Mouse (Mus musculus): Measurements from ENCODE around the gene Gtpbp6. TPM values are rescaled to one million over a fixed set of nuclear protein-coding genes. Genes with fewer than 3 reads are reported as not detected.

Gtpbp6 gene
- total and polyA plus RNA-seq, 2 experiments, result 9.0 to 45.2 TPM

DNA sequence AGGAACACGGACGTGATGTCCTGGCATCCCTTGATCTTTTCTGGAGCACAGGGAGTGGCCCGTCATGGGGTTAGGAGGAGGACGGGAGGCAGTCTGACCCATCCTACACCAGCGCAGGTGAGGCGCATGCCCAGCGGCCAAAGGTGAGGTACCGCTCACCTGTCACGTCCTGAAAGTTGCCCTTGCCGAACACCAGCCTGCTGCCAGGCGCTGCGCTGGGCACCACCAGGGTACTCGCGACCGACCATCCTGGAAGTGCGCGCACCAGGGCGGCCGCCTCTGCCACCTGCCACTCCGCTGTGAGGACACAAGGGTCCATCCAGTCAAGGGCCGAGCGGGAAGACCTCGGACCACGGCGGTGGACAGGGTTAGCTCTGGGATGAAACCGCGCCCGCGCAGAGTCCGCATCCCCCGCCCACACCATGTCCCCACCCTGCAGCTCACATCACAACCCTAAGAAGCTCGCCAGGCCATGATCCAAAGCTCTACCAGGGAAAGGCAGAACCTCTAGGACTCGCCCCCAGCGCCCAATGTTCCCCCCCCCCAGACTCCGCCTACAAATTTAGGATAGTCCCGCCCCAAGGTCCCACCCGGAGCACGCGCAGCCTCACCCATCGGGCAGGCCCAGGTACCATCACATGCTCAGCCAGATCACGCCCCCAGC, 964 bp downstream of the Gtpbp6 start:
- Histone ChIP-seq H3K27me3 (ENCODE audit: control insufficient read depth, insufficient read depth, low read length) (no peaks in the 10 kb centered on the region), H3K4me1 (ENCODE audit: control insufficient read depth, insufficient read depth, low read length) (peaks cover 6% of the 10 kb centered on the region; the same call in 1 of the 2 replicates), H3K36me3 (ENCODE audit: control insufficient read depth, insufficient read depth, low read length) (peaks cover 9% of the 10 kb centered on the region; the same call in 1 of the 2 replicates), H3K9ac (ENCODE audit: low read depth, low read length) (peak overlapping the region; percentile 86), H3K79me2 (ENCODE audit: control insufficient read depth, insufficient read depth, low read length) (peaks cover 6% of the 10 kb centered on the region; the same call in 1 of the 2 replicates), H3K4me3 (ENCODE audit: insufficient read depth, low read depth, low read length) (peak overlapping the region; percentile 85), H3K27ac (replicated peaks; ENCODE audit: insufficient read depth, low read depth, low read length) (peak overlapping the region; percentile 32)
- 23% methylated on average over 41 of the region's 41 CpGs for WGBS
- TF ChIP-seq CTCF (IDR thresholded peaks at IDR 0.05; ENCODE audit: low read depth, low read length) (no peak), POLR2A (IDR thresholded peaks at IDR 0.05; ENCODE audit: extremely low read depth, insufficient read depth, low read length) (no peak)
- DNase-seq (ENCODE audit: extremely low read depth, low read depth, low spot score), result no peak

DNA sequence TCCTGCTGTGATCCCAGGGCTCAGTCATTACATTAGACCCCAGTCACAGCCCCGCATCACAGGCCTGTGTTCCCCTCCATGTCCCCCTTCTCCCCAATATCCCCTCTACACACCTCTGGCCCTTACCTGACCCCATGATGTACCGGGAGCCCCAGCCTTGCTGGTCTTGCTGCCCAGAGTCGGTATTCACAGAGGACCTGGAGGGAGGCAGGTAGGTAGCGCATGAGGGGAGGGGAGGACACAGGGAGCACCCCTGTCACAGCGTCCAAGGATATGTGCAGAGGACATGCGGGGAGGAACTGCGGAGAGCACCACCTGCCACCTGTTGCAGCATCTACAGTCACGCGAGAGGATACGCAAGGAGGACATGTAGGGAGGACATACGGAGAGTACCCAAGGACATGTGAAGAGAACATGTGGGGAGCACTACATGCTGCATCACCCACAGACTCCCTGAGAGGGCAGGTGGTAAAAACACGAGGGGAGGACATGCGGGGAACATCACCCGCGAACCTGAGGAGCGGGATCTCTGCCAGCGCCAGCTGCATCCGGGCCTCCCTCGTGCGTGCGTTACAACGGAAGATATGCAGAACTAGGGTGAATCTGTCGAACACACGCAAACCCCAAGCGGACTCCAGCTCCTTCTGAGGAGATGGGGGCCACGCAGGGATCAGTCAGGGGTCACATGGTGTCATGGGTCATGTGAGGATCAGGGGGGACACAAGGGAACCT, 1.7 kb downstream of the Gtpbp6 start:
- no peak overlapping the region for H3K9ac ChIP-seq (ENCODE audit: low read depth, low read length)
- DNase-seq (ENCODE audit: extremely low read depth, low read depth, low spot score), result no peak
- H3K4me3 ChIP-seq (ENCODE audit: insufficient read depth, low read depth, low read length), result peak overlapping the region; percentile 85; the same call in 1 of the 2 replicates
- H3K4me1 ChIP-seq (ENCODE audit: control insufficient read depth, insufficient read depth, low read length), result peaks cover 12% of the 10 kb centered on the region
- peaks cover 9% of the 10 kb centered on the region; the same call in 1 of the 2 replicates for H3K36me3 ChIP-seq (ENCODE audit: control insufficient read depth, insufficient read depth, low read length)
- no peaks in the 10 kb centered on the region for H3K27me3 ChIP-seq (ENCODE audit: control insufficient read depth, insufficient read depth, low read length)
- no peak for TF ChIP-seq CTCF (IDR thresholded peaks at IDR 0.05; ENCODE audit: low read depth, low read length)
- TF ChIP-seq POLR2A (IDR thresholded peaks at IDR 0.05; ENCODE audit: extremely low read depth, insufficient read depth, low read length), result no peak
- peaks cover 6% of the 10 kb centered on the region; the same call in 1 of the 2 replicates for H3K79me2 ChIP-seq (ENCODE audit: control insufficient read depth, insufficient read depth, low read length)
- WGBS, result 95% methylated on average over 26 of the region's 26 CpGs
- H3K27ac ChIP-seq (replicated peaks; ENCODE audit: insufficient read depth, low read depth, low read length), result no peak overlapping the region

DNA sequence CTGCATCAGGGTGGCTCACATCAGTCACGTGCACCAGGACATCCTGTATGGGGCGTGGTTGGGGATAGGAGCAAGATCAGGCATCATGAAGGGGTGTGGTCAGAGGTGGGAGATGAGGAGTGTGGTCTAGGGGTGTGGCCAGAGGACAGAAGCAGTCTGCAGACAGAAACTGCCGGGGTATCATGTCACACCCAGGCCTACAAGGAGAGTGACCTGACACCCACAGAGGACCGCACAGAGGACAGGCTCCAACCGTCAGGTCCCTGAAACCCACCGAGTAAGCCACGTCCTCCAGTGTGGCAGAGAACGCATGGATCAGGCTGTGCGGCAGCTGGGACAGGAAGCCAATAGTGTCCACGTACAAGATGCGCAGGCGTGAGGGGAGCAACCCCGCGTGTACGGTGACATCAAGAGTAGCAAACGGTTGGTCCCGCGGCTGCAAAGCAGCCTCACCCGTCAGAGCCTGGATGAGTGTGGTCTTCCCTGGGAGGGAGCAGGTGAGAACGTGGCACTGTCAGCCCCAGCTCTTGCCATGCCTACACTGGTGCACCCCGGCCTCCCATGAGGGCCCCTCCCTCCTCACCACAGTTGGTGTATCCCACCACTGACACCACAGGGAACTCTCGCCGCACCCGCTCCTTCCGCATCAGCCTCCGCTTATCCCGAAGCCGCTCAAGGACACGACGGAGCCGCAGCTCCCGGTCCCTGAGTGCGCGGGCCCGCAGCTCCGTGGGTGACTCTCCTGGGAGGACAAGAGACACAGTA, 3.2 kb downstream of the Gtpbp6 start:
- no peak for DNase-seq (ENCODE audit: extremely low read depth, low read depth, low spot score)
- Histone ChIP-seq H3K79me2 (ENCODE audit: control insufficient read depth, insufficient read depth, low read length) (peaks cover 6% of the 10 kb centered on the region; the same call in 1 of the 2 replicates), H3K27ac (replicated peaks; ENCODE audit: insufficient read depth, low read depth, low read length) (no peak overlapping the region), H3K27me3 (ENCODE audit: control insufficient read depth, insufficient read depth, low read length) (no peaks in the 10 kb centered on the region), H3K9ac (ENCODE audit: low read depth, low read length) (no peak overlapping the region), H3K36me3 (ENCODE audit: control insufficient read depth, insufficient read depth, low read length) (peaks cover 9% of the 10 kb centered on the region; the same call in 1 of the 2 replicates), H3K4me3 (ENCODE audit: insufficient read depth, low read depth, low read length) (no peak overlapping the region), H3K4me1 (ENCODE audit: control insufficient read depth, insufficient read depth, low read length) (peaks cover 14% of the 10 kb centered on the region)
- TF ChIP-seq CTCF (IDR thresholded peaks at IDR 0.05; ENCODE audit: low read depth, low read length) (no peak), POLR2A (IDR thresholded peaks at IDR 0.05; ENCODE audit: extremely low read depth, insufficient read depth, low read length) (no peak)
- 97% methylated on average over 36 of the region's 36 CpGs for WGBS

DNA sequence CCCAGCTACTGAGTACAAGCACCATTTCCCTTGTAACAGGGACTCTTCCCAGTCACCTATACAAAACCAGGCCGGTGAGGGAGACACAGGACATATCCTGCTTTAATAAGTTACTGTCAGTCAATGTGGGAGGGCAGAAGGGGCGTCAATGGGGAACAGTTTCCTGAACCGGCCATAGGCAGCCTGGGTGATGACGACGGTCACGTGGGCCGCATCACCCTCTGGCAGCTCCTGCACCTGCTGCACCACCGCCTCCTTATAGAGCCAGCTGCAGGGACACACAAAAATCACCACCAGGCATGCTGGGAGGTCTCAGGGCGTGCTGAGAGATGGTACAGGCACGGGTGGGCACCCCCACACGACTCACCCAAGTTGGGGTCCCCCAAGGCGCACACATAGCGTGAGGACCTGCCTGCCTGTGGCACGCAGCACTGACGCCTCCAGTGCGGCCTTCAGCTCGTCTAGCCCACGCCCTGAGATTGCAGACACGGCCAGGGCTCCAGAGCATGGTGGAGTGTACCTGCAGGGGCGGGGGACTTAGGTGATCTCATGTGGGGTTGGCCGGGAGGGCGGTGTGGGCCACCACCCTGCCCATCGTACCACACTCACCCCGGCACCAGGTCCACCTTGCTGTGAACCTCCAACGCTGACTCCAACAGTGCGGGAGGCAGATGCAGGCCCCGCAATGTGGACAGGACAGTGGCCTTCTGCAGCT, 3.9 kb downstream of the Gtpbp6 start:
- WGBS, result 96% methylated on average over 27 of the region's 27 CpGs
- peaks cover 9% of the 10 kb centered on the region; the same call in 1 of the 2 replicates for H3K36me3 ChIP-seq (ENCODE audit: control insufficient read depth, insufficient read depth, low read length)
- peaks cover 14% of the 10 kb centered on the region for H3K4me1 ChIP-seq (ENCODE audit: control insufficient read depth, insufficient read depth, low read length)
- no peak overlapping the region for H3K4me3 ChIP-seq (ENCODE audit: insufficient read depth, low read depth, low read length)
- peaks cover 6% of the 10 kb centered on the region; the same call in 1 of the 2 replicates for H3K79me2 ChIP-seq (ENCODE audit: control insufficient read depth, insufficient read depth, low read length)
- TF ChIP-seq POLR2A (IDR thresholded peaks at IDR 0.05; ENCODE audit: extremely low read depth, insufficient read depth, low read length) (no peak), CTCF (IDR thresholded peaks at IDR 0.05; ENCODE audit: low read depth, low read length) (no peak)
- H3K27me3 ChIP-seq (ENCODE audit: control insufficient read depth, insufficient read depth, low read length), result no peaks in the 10 kb centered on the region
- no peak overlapping the region for H3K27ac ChIP-seq (replicated peaks; ENCODE audit: insufficient read depth, low read depth, low read length)
- DNase-seq (ENCODE audit: extremely low read depth, low read depth, low spot score), result no peak
- no peak overlapping the region for H3K9ac ChIP-seq (ENCODE audit: low read depth, low read length)

Measured in liver, adult 2 months (tissue).